Mouse (Mus musculus): ENCODE data around the gene Ruvbl1.

GRCm38 (mm10) chr6:88514546-88514945 lies 49.3 kb downstream of the Ruvbl1 start:
- TF ChIP-seq CTCF (conservative IDR thresholded peaks at IDR 0.05 in 1 of 2, IDR thresholded peaks at IDR 0.05 in 1 of 2; ENCODE audit: low read depth in 2 of 2, low read length in 2 of 2) (no peak), NELFE (IDR thresholded peaks at IDR 0.05; ENCODE audit: low read depth, low read length) (no peak), MXI1 (IDR thresholded peaks at IDR 0.05; ENCODE audit: low read depth, low read length) (no peak), E2F4 (IDR thresholded peaks at IDR 0.05; ENCODE audit: insufficient replicate concordance, low read depth, low read length) (no peak), POLR2A (IDR thresholded peaks at IDR 0.05; ENCODE audit: low read depth, low read length) (no peak), CHD2 (IDR thresholded peaks at IDR 0.05; ENCODE audit: low read length) (no peak), ZKSCAN1 (IDR thresholded peaks at IDR 0.05; ENCODE audit: borderline replicate concordance, low read depth, low read length) (no peak), NRF1 (IDR thresholded peaks at IDR 0.05; ENCODE audit: low read depth, low read length) (no peak), POLR2AphosphoS2 (IDR thresholded peaks at IDR 0.05; ENCODE audit: low read depth, low read length) (no peak)
